8 mouse cellular contexts compared by ENCODE assay signal in the genomic region with DNA sequence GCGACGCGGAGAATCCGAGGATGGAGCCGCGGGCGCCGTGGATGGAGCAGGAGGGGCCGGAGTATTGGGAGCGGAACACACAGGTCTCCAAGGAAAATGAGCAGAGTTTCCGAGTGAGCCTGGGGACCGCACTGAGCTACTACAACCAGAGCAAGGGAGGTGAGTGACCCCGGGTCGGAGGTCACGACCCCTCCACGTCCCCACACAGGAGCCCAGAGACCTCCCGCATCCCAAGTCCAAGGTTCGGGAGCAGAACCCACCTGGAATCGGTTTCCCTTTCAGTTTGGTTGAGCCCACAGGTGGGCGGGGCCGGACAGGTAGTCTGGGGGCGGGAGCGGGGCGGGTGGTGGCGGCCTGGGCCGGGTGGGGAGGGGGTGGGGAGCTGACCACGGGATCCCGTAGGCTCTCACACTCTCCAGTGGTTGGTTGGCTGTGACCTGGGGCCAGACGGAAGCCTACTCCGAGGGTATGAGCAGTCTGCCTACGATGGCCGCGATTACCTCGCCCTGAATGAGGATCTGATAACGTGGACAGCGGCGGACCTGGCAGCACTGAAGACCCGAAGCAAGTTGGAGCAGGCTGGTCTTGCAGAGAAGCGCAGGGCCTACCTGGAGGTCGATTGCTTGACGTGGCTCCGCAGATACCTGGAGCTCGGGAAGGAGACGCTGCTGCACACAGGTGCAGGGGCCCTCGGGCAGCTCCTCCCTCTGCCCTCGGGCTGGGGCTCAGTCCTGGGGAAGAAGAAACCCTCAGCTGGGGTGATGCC. TPM values are rescaled to one million over a fixed set of nuclear protein-coding genes. Genes with fewer than 3 reads are reported as not detected.
A peak's percentile ranks its signal among the peaks of the same experiment; 100 is the strongest.
DNase-seq lines count a peak whose midpoint lies in the region; ATAC-seq and TF ChIP-seq lines count a peak whose summit lies in the region.

No protein-coding gene starts in this region.

- H3K4me2 ChIP-seq in hindbrain, embryonic 15.5 days = peak overlapping the region; percentile 89

- ATAC-seq in activated CD4-positive, CD25-positive, alpha-beta regulatory T cell, adult 4 months = peak; percentile 28
- ATAC-seq in hindbrain, embryonic 15.5 days (ENCODE audit: low FRiP score, low read depth) = peak; percentile 51; the same call in 1 of the 2 replicates
- 0 out of 2 replicates have a peak, but pooled peaks have one; percentile 43 for ATAC-seq in monocyte, adult 5-6 weeks (replicated peaks; ENCODE audit: insufficient number of reproducible peaks, low FRiP score, low TSS enrichment, poor library complexity, severe bottlenecking)

- H3K9ac ChIP-seq in hindbrain, embryonic 15.5 days = peak overlapping the region; percentile 51
- peak overlapping the region; percentile 72 for H3K9ac ChIP-seq in liver, adult 2 months (ENCODE audit: low read depth, low read length)

- WGBS in cerebellum, adult 2 months = 3% methylated on average over 46 of the region's 46 CpGs
- 2% methylated on average over 43 of the region's 46 CpGs for WGBS in hindbrain, embryonic 15.5 days
- WGBS in liver, adult 2 months = 7% methylated on average over 46 of the region's 46 CpGs

- no peaks in the 10 kb centered on the region for H3K79me2 ChIP-seq in liver, adult 2 months (ENCODE audit: control insufficient read depth, insufficient read depth, low read length)

- H3K27me3 ChIP-seq in cerebellum, adult 2 months (ENCODE audit: control insufficient read depth, insufficient read depth, low read length) = no peaks in the 10 kb centered on the region; the same call in 1 of the 2 replicates
- peaks cover 41% of the 10 kb centered on the region for H3K27me3 ChIP-seq in hindbrain, embryonic 15.5 days
- H3K27me3 ChIP-seq in liver, adult 2 months (ENCODE audit: control insufficient read depth, insufficient read depth, low read length) = peaks cover 12% of the 10 kb centered on the region

- no peak for TF ChIP-seq CTCF in cerebellum, adult 2 months (IDR thresholded peaks at IDR 0.05; ENCODE audit: borderline replicate concordance, insufficient read depth, low read depth, low read length)
- no peak for TF ChIP-seq CTCF in liver, adult 2 months (IDR thresholded peaks at IDR 0.05; ENCODE audit: low read depth, low read length)

- H3K4me1 ChIP-seq in cerebellum, adult 2 months (ENCODE audit: control insufficient read depth, insufficient read depth, low read length) = no peaks in the 10 kb centered on the region
- H3K4me1 ChIP-seq in hindbrain, embryonic 15.5 days (replicated peaks) = peaks cover 13% of the 10 kb centered on the region
- peaks cover 3% of the 10 kb centered on the region; the same call in 1 of the 2 replicates for H3K4me1 ChIP-seq in liver, adult 2 months (ENCODE audit: control insufficient read depth, insufficient read depth, low read length)

- H3K9me3 ChIP-seq in hindbrain, embryonic 15.5 days = no peaks in the 10 kb centered on the region

- DNase-seq in cerebellum, adult 2 months = no peak
- no peak for DNase-seq in cerebellum, adult 9-11 months
- DNase-seq in liver, adult 2 months (ENCODE audit: extremely low read depth, low read depth, low spot score) = no peak
- DNase-seq in layer of hippocampus, postnatal 10 days (ENCODE audit: low spot score in 2 of 2) = no peak
- DNase-seq in cerebellum, adult 8-10 months = no peak

- TF ChIP-seq POLR2A in cerebellum, adult 2 months (IDR thresholded peaks at IDR 0.05; ENCODE audit: borderline replicate concordance, insufficient read depth, low read length) = no peak
- TF ChIP-seq POLR2A in liver, adult 2 months (IDR thresholded peaks at IDR 0.05; ENCODE audit: extremely low read depth, insufficient read depth, low read length) = no peak

- H3K27ac ChIP-seq in cerebellum, adult 2 months (ENCODE audit: insufficient read depth, low read length) = no peak overlapping the region
- no peak overlapping the region for H3K27ac ChIP-seq in hindbrain, embryonic 15.5 days (replicated peaks)
- no peak overlapping the region for H3K27ac ChIP-seq in liver, adult 2 months (replicated peaks; ENCODE audit: insufficient read depth, low read depth, low read length)

- H3K4me3 ChIP-seq in cerebellum, adult 2 months (replicated peaks; ENCODE audit: insufficient read depth, low read depth, low read length) = peak overlapping the region; percentile 35
- H3K4me3 ChIP-seq in hindbrain, embryonic 15.5 days = peak overlapping the region; percentile 47
- H3K4me3 ChIP-seq in liver, adult 2 months (ENCODE audit: insufficient read depth, low read depth, low read length) = peak overlapping the region; percentile 65

- no peaks in the 10 kb centered on the region for H3K36me3 ChIP-seq in hindbrain, embryonic 15.5 days
- H3K36me3 ChIP-seq in liver, adult 2 months (ENCODE audit: control insufficient read depth, insufficient read depth, low read length) = no peaks in the 10 kb centered on the region

RNA-seq across cellular contexts. Expression of a gene that starts 0.9 kb away (rescaled TPM):
- 1.4 and 1.5 TPM in 2 replicates for polyA plus RNA-seq in cerebellum, adult 2 months (2012; rRNA removed)
- 1 to 10 TPM; 7.5 to 8.8 TPM for polyA plus RNA-seq in activated CD4-positive, CD25-positive, alpha-beta regulatory T cell, adult 4 months (2017; shearing (Covaris generic))
- 2.5 and 3.1 TPM in 2 replicates for polyA plus RNA-seq in hindbrain, embryonic 15.5 days (2015; fragmentation: Nextera tagmentation; extraction: Ambion mirVana)
- 0.81 and 1.2 TPM in 2 replicates for total RNA-seq in liver, adult 2 months (2014; rRNA removed)
- 0.37 and 0.75 TPM in 2 replicates for polyA plus RNA-seq in liver, adult 2 months (2012; rRNA removed)
- total RNA-seq in monocyte, adult 5-6 weeks (2017) = not detected in 3 replicates
- 1 to 10 TPM; 2.0 to 2.1 TPM for total RNA-seq in layer of hippocampus, postnatal 10 days (2021)

RNA-seq across cellular contexts. Expression of a gene that starts 22.7 kb away (rescaled TPM):
- polyA plus RNA-seq in cerebellum, adult 2 months (2012; rRNA removed) = 0.26 and 0.92 TPM in 2 replicates
- not detected for polyA plus RNA-seq in activated CD4-positive, CD25-positive, alpha-beta regulatory T cell, adult 4 months (2017; shearing (Covaris generic))
- polyA plus RNA-seq in hindbrain, embryonic 15.5 days (2015; fragmentation: Nextera tagmentation; extraction: Ambion mirVana) = 0.39 and 0.58 TPM in 2 replicates
- 9.1 and 11.1 TPM in 2 replicates for total RNA-seq in liver, adult 2 months (2014; rRNA removed)
- 4.4 and 5.5 TPM in 2 replicates for polyA plus RNA-seq in liver, adult 2 months (2012; rRNA removed)
- 0.11 to 0.38 TPM in 2 of 3 replicates, not detected in the other for total RNA-seq in monocyte, adult 5-6 weeks (2017)
- total RNA-seq in layer of hippocampus, postnatal 10 days (2021) = under 1 TPM in 1 of 2 experiments, not detected in 1; 0.74 TPM

RNA-seq across cellular contexts. Expression of a gene that starts 36.5 kb away (rescaled TPM):
- 5.1 and 7.0 TPM in 2 replicates for polyA plus RNA-seq in cerebellum, adult 2 months (2012; rRNA removed)
- polyA plus RNA-seq in activated CD4-positive, CD25-positive, alpha-beta regulatory T cell, adult 4 months (2017; shearing (Covaris generic)) = 10 to 100 TPM; 12.1 to 12.7 TPM
- polyA plus RNA-seq in hindbrain, embryonic 15.5 days (2015; fragmentation: Nextera tagmentation; extraction: Ambion mirVana) = 1.0 and 1.7 TPM in 2 replicates
- 31.5 and 32.7 TPM in 2 replicates for total RNA-seq in liver, adult 2 months (2014; rRNA removed)
- polyA plus RNA-seq in liver, adult 2 months (2012; rRNA removed) = 36.2 and 61.8 TPM in 2 replicates
- 159 to 219 TPM (median 177 TPM) in 3 replicates for total RNA-seq in monocyte, adult 5-6 weeks (2017)
- 1 to 10 TPM; 1.2 to 1.8 TPM for total RNA-seq in layer of hippocampus, postnatal 10 days (2021)
